Mouse (Mus musculus) frontal cortex, adult 2 months (tissue): ENCODE results near the gene Adap1. TPM values are rescaled to one million over a fixed set of nuclear protein-coding genes. Genes with fewer than 3 reads are reported as not detected.

Experiments used
- DNase-seq, 2 experiments: peaks; one replicate each; pipeline ENCODE4 v3.0.0; 2022; ENCODE audit warnings: low spot score in 1 of 2; ENCODE audit errors: extremely low spot score in 1 of 2
- polyA plus RNA-seq: library from polyadenylated mRNA; depleted of rRNA; stranded (reverse); fragments of >200 nt; gene quantifications from 2 replicates; pipeline ENCODE4 v1.2.3, GENCODE M21; 2012; rRNA removed

Gene Adap1
- 178 and 201 TPM in 2 replicates for polyA plus RNA-seq

DNA sequence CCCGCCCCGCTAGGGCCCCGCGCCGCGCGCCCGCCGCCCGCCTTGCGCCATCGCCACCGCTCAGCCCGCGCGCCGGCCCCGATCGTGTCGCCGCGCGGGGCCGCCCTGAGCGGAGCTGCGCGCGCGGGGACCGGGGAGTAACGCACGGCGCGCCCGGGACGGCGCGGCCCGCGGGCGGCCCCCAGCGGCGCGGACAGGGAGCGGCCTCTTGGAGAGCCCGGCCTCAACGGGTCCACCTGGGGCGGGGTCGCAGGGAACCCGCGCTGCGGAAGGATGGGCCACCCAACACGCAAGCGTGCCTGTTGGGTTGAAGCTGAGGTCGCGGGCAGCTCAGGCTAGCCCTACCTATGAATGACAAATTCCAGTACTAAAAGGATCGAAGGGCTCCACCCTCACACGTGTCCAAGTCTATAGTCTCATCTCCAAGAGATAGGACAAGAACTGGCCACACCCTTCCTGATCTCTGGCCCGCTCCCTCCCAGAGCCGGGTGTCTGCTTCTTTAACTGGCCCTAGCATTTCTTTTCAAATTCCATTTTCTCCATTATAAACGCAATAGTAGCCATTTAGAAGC is at the start of gene Adap1:
Gene Adap1, minus strand, starts transcription at position 228 of the 572 bp plus-strand sequence.
- peak in 1 of 2 experiments; percentile 59 for DNase-seq

DNA sequence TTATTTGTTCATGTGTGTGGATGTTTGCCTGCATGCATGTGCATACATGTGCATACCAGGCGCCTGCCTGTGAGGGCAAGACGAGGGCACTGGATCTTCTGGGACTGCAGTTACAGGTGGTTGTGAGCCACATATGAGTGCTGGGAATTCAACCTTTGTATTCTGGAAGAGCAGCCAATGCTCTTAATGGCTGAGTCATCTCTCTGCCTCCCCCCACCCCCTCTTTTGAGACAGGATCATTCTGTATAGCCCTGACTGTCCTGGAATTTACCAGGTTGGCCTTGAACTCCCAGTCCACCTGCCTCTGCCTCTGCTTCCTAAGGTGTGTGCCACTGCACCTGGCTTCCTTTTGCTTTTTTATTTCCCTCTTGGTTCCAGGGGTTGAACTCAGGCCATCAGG is 49.4 kb upstream of the Adap1 start:
- no peak for DNase-seq

DNA sequence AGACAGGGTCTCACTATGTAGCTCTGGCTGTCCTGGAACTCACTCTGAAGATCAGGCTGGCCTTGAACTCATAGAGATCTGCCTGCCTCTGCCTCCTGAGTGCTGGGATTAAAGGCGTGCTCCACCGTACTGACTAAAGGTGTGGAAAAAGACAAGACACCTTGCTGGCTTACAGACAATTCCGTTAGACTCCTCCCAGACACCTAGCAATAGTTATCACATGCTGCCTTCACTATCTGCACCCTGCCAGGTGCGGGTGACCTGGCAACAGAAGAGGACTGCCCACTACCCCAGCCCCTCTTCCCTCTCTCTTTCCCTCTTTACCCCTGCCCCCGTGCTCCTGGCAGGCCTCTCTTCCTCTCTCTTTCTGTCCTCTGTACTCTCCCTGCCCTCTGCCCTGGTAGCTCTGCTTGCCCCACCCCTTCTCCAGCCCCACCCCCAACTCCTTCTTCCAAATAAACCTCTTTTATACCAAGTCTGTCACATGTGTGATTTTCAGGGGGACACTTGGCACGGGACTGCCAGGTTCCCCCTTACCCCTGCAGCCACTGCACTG is 48.5 kb upstream of the Adap1 start:
- no peak for DNase-seq

DNA sequence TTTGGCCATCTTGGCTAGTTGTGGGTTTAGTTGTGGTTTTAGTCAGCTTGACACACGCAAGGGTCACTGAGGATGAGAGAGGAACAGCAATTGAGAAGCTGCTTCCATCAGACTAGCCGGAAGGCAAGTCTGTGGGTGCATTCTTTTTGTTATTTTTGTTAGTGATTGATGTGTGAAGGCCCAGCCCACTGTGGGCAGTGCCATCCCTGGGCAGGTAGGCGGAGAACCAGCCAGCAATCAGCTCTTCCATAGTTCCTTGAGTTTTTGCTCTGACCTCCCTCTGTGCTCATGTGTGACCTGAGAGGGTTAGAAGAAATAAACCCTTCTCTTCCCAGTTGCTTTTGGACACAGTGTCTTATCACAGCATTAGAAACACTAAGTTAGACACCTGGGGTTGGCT is 47.7 kb upstream of the Adap1 start:
- no peak for DNase-seq

DNA sequence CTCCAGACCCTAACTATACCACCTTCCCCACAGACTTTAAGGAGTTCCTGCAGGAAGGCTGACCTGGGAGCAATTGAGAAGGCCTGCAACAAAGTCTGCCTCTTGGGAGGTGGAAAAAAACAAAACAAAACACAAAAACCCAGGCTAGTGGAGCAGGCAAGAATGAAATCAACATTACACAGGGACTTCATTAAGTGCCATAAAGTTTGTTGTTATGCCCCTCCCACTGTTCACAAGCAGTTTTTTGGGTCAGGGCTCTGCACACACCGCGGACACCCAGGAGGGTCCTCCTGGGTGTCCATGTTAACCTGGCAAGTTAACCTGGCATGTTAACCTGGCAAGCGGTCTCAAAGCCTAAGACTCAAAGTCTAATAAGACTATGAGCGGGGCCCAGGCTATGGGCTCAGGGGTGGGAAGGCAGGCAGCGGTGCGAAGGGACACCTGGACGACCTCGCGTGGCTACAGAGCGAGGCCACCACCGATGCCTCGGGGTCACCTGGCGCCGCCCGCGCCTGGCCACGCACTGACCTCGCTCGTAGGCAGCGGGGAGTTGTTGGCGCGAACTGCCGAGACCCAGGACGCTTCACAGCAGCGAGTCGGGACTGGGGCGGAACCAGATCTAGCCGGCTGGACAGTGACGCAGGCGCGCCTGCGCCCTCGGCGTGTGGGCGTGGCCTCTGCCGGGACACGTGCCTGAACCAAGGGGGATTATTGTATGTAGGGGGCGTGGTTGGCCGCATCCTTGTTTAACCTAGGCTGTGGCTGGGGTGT is 46.4 kb upstream of the Adap1 start:
- DNase-seq, result peak; percentile 73 to 85

DNA sequence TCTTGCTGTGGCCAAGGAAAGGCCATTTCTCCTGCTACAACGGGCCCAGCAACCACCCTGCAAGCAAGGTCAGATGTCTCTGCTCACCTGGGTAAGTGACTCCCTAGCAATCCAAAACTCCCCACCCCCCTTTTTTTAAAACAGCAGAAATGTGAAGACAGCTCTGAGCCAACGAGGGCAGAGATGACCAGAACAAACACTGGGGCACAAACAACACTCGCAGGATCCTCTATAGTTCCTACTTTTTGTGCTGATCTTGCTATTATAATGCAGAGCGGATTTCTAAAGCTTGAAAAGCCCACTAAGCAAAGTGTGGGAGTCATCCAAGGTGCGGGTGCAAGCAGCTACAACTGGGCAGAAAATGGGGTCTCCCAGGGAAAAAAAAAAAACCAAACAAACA is 45.7 kb upstream of the Adap1 start:
- no peak for DNase-seq

DNA sequence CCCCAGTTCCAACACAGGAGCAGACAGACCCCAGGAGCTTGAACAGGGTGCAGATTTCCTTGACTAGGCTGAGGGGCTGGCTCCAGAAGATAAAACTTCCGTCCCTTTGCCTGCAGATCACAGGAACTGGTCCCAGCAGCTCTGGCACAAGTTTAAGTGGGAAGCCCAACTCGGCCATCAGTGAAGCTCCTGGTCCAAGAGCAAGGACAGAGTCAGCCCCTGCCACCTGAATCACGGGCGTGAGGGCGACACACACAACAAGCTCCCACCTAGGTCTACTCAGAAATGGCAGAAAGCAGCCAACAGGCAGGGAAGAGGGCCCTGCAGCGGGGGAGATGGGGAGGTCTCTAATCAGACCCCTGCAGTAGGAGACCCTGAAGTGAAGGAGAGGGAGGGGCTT is 44.9 kb upstream of the Adap1 start:
- DNase-seq, result no peak

DNA sequence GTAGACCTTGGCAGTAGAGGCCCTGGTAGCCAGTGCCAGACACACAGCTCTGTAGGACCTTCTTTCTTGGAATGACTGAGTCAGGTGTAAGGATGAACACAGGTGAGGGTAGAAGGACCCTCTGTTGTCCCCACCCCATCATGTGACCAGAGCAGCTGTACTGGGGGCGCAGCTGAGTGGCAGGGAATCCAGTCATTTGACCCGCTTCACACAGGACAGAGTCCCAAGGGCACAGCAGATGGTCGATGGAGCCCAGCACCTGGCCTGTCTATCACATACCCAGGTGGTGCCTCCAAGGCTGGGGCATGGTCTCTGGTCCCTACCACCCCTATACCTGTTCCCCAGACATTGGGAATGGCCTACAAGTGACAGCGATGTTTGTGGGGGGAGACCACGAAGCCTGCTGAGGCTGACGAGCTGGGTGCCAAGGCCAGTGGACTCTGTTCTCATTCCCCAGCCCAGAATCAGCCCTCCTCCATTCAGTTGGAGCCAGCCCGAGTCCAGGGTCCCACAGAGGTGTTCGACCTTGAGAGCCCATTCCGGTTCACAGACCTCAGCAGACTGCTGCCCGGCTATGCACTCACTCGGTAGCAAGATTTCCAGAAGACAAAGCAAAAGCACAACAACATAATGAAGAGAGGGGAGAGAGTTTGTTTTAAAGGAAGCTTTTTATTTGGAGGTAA is 43.4 kb upstream of the Adap1 start:
- DNase-seq, result no peak

DNA sequence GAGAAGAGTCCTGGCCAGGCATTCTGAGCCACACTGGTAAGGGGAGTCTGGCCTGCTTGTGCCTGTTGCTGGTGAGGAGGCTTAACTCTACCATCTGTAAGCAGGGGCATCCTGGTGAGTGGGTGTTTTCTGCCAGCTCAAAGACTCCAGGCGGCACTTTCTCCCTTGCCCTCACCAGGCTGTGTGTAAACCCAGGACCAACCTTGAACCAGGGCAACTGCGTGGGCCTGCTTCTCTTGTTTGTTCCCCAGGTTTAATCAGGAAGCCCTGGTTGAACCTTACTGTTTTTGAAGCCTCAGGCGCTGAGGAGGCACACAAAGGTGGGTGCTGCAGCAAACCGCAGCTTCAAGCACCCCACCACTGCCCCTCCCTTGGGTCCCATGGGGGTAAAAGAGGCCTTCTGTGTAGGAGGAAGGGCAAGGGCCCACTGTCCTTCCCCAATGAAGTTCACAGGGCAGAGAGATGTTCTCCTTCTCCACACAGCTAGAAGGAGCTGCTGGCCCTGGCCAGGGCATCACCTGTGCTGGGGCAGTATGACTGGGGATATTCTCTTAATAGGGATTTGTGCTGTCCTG is 42.5 kb upstream of the Adap1 start:
- DNase-seq, result no peak

DNA sequence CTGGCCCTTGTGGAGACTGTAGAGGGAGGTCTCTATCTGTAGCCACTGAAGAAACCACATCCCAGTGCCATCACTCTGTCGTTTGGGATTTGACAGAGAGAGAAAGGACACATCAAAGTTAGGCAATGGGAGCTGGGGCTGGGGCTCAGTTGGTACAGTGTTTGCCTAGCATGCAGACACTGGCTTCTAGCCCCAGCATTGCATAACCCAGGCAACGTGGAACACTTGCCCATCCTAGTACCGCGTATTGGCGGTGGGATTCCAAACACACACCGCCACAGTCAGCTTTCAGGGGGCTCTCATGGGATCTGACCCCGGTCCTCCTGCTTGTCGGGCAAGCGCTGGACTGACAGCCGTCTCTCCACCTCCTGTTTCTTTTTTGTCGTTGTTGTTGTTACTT is 41.1 kb upstream of the Adap1 start:
- no peak for DNase-seq

DNA sequence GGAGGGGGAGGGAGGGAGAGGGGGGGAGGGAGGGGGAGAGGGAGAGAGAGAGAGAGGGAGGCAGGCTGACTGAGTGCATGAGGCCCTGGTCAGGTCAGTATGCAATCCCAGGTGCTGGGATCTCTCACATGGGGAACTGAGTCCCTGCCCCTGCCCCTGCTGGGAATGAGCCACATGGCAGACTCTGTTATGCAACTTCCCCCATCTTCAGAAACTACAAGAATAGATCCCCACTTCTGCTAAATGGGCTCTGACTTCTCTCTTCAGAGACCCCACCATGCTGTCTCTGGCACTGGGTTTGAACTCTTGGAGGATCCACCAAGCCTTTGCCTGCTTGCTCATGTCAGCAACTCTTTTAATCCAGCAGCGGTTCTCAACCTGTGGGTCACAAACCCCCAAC is 40.4 kb upstream of the Adap1 start:
- DNase-seq, result no peak

DNA sequence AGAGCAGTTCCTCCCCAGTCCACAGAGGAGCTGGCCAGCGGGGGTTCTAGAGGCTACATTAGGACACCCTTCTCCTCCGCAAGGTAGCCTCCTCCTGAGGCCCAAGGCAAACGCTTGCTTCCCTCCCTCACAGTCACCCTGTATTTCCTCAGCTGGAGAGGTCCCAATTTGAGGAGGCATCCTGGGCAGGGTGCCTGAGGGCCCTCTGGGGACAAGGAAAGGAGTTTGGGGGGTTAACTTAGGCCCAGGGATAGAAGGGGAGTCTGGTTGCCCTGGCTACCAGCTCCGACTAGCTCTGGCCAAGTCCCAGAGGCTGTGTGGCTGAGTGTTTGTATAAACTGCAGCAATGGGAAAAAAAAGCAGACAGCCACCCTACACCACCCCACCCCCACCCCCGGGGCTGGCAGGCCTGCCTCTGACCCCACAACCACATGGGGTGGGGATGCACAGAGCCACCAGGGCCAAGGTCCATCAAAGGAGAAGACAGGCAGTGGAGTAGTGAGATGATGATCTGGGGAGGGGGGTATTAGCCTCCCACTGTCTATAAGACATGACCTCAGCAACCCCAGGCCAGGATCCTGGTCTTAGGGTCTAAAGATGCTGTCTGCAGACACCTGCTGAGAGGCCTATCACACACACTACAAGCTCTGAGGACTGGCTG is 39.6 kb upstream of the Adap1 start:
- no peak for DNase-seq

DNA sequence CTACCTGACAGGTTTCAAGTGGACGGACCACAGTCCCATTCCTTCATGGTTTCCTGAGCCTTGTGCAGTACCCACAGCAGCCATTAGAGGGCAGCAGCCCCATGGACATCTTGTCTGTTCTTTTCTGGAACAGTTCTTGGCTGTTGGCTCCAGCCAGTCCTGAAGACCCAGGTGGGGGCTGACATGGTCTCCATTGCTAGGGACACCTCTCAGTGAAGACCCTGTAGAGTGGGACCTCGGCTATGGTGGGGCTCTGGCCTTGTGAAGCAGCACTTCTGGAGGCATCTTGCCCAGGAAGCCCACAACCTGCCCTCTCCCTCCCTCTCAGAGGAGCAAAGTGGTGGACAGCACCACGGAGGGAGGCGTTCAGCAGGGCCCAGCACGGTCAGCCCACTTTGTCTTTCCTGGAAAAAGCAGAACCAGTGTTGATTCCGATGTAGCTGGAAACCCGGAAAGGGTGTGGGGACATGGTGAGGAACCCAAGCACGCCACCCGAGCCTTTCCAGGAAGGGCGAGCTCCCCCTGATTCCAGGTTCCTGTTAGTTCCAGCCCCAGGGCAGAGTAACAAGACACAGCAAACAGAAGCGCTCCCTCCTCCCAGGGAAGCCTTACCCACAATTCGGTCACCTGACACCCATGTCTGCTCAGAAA is 39.0 kb upstream of the Adap1 start:
- peak; percentile 78 to 97 for DNase-seq

DNA sequence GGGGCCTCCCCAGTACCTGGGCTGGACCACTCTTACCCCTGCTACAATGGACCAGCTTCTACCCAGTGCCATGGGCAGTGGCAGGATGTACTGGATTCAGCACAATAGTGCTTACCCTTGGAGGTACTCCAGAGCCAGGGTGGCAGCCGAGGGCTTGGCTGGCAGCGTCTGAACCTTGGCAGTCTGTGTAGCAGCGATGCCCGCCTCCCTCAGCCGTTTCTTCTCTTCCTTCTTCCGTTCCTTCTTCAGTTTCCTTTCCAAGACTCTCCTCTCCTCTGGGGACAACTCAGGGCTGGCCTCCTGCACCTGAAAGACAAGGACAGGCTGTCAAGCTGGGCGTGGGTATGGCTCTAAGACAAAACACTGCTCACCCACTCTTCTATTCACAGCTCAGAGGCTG is 38.4 kb upstream of the Adap1 start:
- DNase-seq, result no peak

DNA sequence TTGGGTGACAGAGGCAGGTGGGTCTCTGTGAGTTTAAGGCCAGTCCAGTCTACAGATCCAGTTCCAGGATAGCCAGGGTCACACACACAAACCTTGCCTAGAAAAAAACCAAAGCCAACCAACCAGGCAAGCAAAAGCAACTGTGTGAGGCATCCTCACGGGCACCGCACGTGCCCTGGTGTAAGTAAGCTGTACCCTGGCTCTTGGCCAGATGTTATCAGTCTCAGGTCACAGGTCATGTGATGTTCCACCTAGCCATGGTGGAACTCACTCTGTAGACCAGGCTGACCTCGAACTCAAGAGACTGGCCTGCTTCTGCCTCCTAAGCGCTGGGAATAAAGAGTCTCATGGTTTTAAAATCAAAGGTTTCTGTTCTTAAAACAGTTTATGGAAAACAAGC is 33.8 kb upstream of the Adap1 start:
- DNase-seq, result no peak

DNA sequence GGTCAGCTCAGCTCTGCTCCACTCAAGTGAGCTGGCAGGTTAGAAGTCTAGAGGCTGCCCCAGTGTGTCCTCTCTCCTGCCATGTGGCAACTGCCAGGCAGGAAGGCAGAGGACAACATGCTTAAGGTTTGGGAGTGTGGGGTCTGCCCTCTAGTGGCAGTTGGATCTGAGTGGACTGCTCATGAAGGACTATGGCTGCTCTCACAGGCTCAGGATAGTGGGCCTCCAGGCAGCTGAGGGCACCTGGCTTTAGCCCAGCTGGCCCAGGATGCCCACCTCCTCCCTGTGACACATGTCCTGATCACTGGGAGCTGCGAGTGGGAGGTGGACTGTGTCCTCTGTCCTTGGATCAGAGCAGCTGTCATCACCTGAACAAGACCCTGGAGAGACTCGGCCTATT is 33.2 kb upstream of the Adap1 start:
- no peak for DNase-seq

DNA sequence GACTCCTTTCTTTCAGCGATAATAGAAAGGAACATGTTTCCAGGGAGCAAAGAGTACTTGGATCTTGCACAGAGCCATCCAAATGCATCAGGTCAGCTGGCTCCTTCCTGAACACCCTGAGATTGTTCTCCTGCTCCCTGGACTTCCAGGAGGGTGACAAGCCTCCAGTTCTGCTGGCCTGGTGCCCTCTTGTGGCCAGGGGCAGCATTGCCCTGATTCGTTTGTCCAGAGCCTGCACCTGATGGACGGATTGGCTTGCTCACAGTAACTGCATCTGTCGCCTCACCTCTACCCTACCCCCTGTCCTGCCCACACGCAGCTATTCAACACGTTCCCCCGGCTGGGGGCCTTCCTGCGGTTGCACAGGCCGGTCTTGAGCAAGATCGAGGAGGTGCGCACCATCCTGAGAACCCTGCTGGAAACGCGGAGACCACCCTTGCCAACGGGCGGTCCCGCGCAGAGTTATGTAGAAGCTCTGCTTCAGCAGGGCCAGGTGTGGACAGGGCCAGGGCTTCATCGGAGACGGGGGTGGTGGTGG is 29.9 kb upstream of the Adap1 start:
- peak in 1 of 2 experiments; percentile 92 for DNase-seq

DNA sequence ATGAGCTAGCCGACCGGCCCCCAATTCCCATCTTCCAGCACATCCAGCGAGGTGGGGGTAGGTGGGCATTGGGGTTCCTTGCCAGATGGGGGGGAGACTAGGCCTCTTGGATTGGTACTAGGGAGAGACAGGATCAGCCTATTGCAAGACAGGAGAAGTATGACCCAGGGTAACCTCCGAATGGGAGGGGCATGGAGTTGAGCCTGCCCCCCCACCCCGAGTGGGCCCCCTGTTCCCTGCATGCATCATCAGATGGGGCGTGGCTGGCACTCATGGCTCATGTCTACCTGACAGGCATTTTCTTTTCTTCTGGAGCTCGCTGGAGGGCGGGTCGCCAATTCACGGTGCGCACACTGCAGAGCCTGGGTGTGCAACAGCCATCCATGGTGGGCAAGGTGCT is 28.5 kb upstream of the Adap1 start:
- DNase-seq, result no peak

DNA sequence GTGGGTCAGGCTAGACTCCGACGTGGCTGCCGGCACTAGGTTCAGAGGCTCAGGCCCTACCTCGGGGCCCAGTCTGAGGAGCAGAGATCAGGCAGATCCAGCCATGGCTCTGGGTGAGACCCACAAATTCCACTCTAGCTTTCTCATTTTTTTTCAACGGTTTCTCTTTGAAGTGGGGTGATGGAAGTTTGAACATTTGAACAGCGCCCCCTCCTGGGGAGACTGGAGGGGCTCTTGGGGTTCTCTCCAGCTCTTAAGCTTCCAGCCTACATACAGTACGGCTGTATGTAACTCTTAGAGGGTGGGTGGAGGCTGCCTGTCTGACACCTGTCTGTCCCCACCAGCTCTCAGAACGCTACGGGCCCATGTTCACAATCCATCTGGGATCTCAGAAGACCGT is 28.1 kb upstream of the Adap1 start:
- DNase-seq, result no peak

DNA sequence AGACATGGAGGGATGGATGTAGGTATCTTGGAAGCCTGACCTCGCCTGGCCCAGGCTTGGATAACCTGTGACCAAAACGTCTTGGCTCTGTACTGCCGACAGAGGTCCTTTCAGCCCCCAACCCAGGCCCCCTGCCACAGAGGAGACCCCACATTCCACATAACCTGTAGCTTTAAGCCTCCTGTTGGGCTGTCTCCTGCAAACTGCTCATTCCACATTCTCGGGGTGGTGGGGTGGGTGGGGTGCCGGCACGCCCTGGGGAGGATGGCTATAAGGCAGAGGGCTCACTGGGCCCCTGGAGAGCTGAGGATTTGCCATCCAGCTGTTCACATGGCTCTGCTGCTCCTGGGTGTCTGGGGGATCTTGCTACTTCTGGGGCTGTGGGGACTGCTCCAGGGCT is 26.9 kb upstream of the Adap1 start, which contains the start of gene Cyp2w1:
Gene Cyp2w1, plus strand, starts transcription at position 301 of the 400 bp plus-strand sequence.
- no peak for DNase-seq
